Mouse (Mus musculus) heart, postnatal 14 days (tissue): Measurements from ENCODE around the gene Ankrd26. TPM values are rescaled to one million over a fixed set of nuclear protein-coding genes. Genes with fewer than 3 reads are reported as not detected.
A peak's percentile ranks its signal among the peaks of the same experiment; 100 is the strongest.
"Not testable (repeated sequence)": the region's sequence is repeated elsewhere in the genome, so short reads cannot be mapped to it uniquely, and the experiment has no call there.

Source experiments
- DNase-seq, 2 experiments: peaks; one replicate each; pipeline ENCODE4 v3.0.0; 2021 to 2022
- intact Hi-C: fragments of 180-260 bp; cut with DNase I; formaldehyde crosslinking; loops from one replicate; pipeline ENCODE4 v1.15.1; 2025
- long read RNA-seq, 2 experiments: library from polyadenylated mRNA; stranded (forward); transcript quantifications; one replicate each; pipeline ENCODE4 v2.0.0; 2021
- total RNA-seq, 2 experiments: library from RNA; stranded (reverse); gene quantifications; 2 replicates each; pipeline ENCODE4 v1.2.3; 2021

Ankrd26 gene
- 1 to 10 TPM; 2.4 to 4.1 TPM for total RNA-seq
- long read RNA-seq, experiment 1, full-length matches to known transcripts = 1 of 1 reads
- long read RNA-seq, experiment 1, partial matches to known transcripts = 0 of 1 reads
- long read RNA-seq, experiment 1, other reads (novel, unspliced or antisense) = 0 of 1 reads
- long read RNA-seq, experiment 2, full-length matches to known transcripts = 1 of 2 reads
- long read RNA-seq, experiment 2, partial matches to known transcripts = 0 of 2 reads
- long read RNA-seq, experiment 2, other reads (novel, unspliced or antisense) = 1 of 2 reads

DNA sequence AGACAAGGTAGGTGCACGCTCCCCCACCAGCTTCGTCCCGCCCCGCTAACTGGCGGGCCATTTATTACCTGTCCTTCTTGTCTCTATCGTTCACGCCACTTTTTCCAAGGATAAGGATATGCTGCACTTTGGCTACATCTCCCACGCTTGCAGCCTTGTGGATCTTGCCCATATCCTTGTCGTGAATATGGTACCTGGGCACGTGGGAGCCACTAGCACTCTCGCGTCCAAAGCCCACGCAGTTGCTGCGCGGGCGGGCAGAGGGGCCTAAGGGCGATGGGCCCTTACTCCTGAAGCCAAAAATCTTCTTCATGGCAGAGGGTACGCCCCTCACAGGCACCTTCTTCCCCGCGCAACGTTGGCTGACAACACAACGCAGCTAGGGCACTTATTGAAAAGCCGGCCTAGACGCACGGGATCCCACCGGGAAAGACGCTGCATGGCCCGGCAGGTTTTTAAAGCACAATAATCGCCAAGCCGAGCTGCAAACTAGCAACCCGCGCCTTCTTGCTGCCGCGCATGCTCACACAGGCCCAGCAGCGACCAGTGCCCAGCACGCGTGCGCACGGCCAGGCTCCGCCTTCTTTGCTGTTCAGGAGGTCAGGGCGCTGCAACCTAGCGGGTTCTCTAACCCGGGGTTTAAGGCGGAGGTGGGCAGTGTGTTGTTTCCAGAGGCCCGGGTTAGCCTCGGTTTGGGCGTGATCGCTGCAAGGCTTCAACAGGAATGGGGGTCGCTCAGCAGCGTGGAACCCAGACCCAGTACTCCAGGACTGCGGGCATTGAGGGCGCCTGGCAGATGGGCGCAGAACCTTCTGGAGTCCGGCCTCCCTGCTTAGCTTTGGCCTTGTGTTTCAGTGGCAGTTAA lies at the start of gene Ankrd26:
Gene Ankrd26, minus strand, starts transcription at position 482 of the 865 bp plus-strand sequence.
- peak; percentile 94 to 95 for DNase-seq

DNA sequence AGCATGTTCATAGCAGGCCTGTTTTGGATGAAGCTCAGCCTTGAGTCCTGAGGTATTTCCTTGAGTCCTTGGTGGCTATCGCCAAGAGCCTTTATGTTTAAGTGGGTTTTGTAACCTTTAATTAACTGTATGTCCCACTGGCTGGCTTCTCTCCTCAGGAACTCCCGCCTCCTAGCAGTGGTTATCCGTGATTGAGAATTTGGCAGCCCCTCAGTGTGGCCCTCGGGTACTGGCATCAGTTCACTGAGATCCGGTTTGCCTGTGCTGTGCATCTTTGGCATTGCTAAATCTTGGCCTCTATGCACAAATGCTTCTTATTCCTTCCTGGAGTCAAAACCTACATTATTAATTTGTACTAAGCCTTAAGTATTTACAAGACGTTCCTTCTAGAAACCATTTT lies 46.9 kb upstream of the Ankrd26 start:
- intact Hi-C loops = no loop called here
- no peak for DNase-seq

More for the DNA sequence above, at the start of gene Ankrd26:
- intact Hi-C loops = no loop called here

DNA sequence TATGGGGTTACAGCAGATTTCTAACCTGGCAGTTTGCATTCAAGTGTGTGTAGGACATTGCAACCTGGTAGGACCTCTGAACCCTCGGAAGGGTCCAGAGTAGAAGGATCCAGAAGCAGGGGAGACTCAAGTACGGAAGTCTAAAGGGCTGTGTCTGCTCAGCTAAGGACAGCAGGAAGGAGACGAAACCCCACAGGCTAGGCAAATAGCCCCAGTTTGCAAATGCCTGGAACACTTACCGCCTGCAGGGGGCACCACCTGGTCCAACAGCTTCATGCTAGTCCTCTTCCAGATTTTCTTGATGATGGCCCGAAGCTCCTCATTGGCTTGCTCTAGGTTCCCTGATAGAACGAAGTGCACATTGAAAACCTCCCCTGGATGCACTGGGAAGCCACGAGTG lies 43.9 kb upstream of the Ankrd26 start:
- DNase-seq = no peak
- intact Hi-C loops = no loop called here

DNA sequence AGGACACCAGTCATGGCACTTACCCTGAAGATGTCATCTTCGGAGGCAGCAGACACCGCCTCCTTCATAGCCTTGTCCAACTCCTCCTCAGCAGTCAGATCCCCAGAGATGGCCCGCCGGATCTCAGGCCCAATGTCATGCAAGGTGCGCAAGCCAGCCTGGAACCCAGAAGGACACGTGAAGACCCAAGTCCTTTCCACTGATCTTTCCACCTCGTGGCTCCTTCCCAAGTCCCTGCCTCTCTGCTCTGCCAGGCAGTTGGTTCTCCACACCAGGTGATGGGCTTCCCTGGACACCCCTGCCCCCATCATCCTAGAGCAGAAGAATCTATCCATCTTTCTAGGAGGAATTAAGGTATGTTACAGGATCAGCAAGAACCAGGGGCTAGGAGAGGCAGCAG lies 41.8 kb upstream of the Ankrd26 start:
- intact Hi-C loops = no loop called here
- DNase-seq = no peak

DNA sequence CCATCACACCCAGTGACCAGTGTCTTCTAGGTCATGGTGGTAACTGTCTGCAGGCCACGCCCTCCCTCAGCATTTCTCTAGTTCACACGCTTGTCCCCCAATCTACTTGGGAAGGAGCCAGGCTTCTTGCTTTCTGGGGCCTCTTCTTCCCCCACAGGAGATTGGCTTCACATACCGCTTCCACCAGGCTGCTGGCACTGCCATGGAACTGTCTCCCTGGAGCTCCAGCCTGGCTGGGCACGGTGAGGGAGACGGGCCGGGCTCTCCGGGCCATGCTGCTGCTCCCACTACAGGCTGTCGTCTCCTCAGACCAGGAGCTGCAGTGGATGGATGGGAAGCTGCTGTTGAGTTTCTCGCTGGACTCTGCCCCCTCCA lies 33.6 kb upstream of the Ankrd26 start:
- DNase-seq = no peak
- intact Hi-C loops = no loop called here

DNA sequence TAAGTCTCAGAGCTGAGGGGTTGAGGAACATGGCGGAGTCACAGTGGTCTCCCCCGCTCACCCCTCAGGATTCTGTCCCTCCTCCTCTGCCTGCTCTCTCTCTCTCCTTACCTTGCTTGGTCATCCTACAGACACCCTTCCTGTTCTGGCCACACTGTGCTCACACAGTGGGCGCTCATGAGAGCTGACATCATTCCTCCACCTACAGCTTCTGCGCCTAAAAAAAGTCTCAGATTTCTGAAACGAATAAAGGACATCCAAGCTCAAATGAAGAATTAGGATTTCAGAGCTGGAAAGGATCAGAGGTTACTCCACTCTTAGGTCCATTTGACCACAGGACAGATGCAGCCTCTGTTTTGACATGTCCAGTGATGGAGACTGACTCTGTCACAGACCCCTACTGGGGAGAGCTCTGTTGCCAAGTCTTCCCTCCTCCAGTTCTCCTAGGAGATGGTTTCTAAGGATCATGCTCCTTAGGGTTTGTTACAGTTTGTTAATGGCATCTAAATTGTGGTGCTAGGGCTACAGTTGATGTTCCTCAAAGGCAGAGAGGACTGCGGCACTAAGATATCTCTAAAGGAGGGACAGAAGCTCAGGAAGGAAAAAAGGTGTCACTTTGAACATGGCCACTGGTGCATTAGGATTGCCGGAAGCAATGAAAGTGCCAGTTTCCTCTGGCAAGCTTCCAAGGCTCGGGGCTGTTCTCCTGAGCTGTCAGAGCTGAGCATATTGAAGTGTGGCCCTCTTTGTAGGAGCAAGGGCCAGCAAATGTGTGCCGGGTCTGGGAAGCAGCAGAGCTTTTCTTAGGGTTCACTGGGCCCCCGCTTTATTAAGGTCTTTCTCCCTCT lies 33.0 kb upstream of the Ankrd26 start:
- intact Hi-C loops = no loop called here
- DNase-seq = no peak

DNA sequence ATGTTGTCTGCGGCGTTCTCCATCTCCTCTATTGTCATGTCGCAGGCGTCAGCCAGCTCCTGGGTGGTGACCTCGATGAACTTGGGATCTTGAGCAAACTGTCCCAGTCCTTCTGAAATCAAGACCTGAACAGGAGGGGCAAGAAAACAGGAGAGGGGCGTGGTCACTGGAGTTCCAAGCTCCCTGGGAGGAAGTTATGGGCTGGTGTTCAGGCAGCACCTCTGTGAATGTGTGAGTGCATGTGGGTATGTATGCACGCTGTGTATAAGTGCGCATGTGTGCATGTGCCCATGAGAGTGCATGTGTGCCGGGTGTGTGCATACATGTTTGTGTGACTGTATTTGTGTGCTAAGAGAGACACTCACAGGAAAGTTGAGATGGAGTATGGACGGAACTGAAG lies 32.0 kb upstream of the Ankrd26 start:
- intact Hi-C loops = no loop called here
- DNase-seq = no peak

DNA sequence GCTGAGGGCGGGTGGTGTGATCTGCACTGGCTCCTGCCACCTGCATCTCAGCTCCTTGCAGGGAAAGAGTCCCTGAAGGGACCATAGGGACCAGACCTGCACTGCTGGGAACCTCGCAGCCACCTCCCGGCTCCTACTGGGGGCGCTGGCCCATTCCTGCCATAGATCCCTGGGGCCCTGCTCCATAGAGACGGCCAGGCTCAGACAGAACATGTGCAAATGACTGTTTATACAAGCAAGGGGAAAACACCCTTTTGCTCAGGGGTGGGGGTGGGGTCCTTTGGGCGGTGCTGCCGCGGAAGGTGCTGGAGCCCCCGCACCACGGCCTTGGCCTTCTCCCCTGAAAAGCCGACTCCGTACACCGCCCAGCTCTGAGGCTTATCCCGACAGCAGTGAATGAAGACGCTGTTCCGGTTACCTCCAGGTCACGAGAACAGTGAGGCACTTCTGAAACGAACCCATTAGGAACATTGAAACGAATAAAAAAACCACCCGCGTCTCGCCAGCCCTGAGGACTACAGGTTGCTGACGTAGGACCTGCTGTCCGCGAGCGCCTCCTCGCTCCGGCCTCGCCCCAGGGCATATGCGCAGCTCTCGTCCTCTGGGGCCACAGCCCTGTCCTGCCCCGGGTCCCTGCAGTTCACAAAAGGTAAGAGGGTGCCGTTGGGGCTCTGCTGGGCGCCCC lies 31.5 kb upstream of the Ankrd26 start:
- intact Hi-C loops = no loop called here
- no peak for DNase-seq

DNA sequence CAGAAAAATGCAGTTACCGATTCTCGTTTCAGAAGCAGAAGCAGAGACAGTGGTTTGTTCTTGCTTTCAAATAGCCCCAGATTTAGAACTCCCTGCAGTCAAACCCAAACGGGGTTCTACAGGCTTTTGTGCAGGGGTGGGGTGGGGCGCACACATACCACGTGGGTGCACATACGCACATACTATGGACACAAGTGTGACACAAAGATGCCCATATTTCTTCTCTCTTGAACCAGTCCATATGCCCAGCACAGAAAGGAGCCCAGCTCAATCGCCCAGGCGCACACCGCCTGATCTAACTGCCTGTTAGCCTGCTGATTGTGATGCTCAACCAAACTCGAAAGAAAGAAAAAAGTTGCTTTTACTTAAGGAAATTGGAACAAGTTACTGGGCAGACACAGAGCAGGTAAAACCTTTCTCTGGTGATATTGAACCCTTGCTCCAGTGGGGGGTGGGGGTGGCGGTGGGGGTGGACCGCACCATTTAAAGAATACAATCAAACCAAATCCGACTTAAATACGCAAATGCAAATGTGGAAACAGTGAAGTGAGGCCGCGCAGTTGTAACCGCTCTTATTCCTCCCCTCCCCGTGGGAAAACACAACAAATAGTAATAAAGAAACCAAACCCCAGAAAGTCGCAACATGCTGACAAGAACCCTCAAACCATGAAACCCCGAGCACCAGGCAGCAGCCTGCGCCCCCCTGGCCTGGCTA lies 30.8 kb upstream of the Ankrd26 start:
- intact Hi-C loops = no loop called here
- no peak for DNase-seq

DNA sequence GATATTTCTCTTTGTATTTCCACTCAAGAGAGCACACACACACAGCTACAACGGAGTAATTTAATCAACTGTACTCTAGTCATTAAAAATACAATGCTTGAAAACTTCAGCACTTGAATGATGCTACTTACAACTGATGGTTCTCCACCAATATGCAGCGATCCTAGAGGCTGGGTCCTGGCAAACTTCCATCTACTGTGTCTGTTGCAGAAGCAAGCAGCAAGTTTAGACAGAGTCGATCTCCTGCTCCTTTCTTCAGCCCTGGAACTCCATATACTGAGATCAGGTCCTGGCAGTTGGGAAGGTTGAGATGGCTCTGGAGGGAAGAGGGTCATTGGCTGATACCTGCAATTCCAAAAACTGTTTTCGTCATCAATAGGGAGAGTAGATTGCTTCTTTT lies 16.7 kb upstream of the Ankrd26 start:
- intact Hi-C loops, DNase-seq: not testable (repeated sequence)

DNA sequence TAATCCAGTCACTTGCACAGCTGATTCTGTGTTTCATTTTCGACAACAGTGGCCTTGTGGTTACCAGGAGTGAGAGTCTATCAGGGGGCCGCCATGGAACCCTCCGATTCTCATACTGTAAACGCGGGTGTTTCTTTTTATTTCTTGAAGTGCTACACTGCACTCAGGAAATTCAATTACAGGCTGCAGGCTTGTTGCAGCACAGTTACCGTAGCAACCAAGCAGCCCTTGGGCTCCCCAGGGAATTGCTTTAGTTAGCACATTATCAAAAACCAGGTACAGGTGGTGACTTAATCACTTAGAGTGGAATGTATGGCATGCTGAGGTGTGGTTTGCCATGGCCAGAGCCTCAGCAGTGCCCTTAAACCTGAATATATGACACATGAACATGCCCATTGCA lies 12.3 kb upstream of the Ankrd26 start:
- no peak for DNase-seq
- intact Hi-C loops = no loop called here

DNA sequence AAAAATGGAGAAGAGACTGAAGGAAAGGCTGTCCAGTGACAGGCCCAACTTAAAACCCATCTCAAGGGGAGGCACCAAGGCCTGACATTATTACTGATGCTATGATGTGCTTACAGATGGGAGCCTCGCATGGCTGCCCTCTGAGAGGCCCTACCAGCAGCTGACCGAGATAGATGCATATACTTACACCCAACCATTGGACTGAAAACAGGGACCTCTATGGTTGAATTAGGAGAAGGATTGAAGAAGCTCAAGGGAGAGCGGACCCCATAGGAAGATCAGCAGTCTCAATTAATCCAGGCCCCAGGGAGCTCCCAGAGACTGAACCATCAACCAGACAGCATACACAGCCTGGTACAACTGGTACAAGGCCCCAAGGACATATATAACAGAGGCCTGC lies 5.8 kb upstream of the Ankrd26 start:
- no peak for DNase-seq
- intact Hi-C loops = no loop called here

DNA sequence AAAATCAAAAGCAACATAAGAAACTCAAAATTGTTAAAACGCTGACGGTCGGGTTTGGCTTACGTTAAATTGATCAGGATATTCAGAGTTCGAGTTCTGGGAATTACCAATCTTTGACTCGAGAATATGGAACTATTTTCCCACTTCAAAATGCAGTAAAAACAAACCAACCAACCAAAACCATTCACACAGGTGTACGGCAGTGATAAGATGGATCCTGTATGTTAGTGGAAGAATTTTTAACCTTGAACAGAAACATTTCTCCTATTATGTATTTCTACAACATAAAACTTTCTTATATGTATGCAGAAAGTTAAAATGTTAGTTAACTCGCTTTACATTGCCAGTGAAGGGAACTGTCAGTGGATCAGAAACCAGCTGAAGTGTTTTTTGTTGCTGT lies 801 bp downstream of the Ankrd26 start:
- no peak for DNase-seq
- intact Hi-C loops = no loop called here

DNA sequence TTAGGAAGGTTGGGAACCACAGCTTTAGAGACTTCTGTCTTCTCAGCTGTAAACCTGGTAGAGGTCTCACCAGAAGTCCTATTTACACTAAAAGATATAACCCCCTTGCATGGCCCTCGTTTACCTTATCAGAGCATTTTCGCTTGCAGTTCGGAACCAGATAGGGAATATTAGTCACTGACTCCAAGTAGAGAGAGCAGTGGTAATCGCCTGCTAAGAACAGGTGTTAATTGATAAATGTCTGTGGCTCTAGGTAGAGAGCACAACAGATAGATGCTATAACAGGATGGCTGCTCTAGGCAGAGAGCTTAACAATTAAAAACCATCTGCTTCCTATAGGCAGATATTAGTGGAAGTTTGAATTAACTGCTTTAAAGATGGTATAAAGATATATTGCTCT lies 23.4 kb downstream of the Ankrd26 start:
- no peak for DNase-seq
- intact Hi-C loops = no loop called here

DNA sequence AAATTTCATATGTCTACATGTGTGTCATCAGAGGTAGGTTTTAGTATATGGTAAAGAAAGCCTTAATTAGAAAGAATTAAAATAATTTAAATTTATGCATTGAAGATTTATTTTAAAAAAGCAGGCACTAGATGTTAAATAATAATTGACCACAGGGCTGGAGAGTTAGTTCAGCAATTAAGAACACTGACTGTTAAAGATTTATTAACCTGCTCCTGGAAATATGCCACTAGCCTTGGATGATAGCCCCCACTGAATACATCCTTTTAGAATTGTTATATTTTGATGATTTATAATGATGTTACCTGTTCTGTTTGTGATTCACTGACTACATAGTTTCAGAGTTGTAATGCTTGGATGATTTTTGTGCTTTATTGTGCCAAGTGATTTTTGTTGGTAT lies 24.8 kb downstream of the Ankrd26 start:
- intact Hi-C loops, DNase-seq: not testable (repeated sequence)

DNA sequence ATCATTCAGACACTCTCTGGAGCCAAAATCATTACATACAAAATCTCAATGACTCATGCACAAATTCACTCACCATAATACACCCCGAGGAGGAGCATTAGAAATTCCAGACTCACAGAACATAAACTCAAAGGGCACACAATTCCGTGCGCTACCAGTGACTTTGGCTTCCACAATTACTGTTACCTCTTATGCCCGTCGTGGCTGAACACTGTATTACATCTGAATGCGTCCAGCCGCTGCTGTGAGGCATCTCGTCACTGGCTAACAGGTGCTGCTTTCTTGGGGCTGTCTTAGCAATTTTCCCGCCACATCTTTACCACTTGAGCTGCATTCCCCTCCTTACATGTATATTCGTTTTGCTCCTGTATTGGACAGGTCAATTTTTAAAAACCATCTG lies 26.7 kb downstream of the Ankrd26 start:
- DNase-seq = no peak
- intact Hi-C loops = no loop called here

DNA sequence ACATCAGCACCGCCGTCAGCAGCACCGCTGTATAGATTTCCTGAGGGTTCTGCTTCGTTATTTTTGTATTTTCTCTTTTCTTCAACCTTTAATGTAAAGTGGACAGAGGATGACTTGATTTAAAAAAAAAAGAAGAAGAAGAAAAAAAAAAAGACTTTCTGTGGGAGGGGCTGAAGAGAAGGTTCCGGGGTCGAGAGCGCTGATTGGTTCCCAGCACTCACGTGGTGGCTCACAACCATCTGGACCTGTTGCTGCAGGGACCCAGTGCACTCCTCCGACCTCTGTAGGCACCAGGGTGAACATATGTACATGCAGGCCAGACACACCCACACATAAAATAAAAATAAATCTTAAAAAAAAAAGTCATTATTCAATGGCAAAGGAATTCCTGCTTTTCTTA lies 28.6 kb downstream of the Ankrd26 start:
- no peak for DNase-seq
- intact Hi-C loops = no loop called here

DNA sequence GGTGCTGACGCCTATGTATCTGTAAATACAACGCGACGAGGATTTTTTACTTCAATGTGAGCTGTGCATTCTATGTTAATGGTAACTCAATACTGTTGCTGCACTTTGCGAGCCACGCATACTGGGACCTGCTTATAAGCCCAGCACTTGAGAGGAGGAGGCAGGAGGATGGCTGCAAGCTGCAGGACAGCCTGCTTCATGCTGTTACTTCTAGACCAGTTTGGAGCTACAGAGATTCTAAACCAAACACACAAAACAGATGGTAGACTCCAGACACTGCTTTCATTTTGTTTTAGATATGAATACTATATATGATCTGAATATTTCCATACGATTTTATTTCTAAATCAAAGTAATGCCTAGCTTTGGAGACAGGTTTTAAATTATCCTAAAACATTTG lies 41.4 kb downstream of the Ankrd26 start:
- no peak for DNase-seq
- intact Hi-C loops = no loop called here

DNA sequence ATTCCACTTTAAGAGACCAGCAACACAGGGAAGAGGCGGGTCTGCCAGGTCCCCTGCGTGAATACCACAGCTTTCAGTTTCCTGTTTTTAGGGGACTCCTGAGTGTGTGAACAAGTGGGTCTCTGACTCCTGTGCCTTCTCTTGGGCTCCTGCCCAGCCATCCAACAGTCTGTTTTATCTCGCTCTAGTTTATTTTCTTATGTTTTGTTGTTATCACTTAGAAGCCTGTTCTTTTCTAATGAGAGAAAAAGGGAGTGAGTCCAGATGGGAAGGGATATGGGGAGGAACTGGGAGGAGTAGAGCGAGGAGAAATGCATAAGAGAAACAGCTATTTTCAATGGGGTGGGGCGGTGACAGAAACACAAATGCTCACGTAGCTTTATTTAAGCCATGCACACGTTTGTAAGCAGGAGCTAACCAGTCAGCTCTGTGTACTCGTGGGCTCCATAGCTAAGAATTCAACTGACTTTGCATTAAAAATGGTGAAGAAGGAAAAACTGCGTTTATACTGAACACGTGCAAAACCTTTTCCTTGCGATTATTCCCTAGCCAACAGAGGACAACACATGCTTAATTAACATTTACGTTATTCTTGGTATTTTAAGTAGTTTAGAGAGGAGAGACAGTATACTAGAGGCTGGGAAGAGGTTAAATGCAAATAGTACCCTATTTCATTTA lies 48.6 kb downstream of the Ankrd26 start:
- intact Hi-C loops = no loop called here
- no peak for DNase-seq
